Mouse (Mus musculus) megakaryocyte, adult 5-6 weeks (primary cell): ENCODE measurements at regions not wholly inside any gene's neighbourhood (a gene's known extent, or its start where the extent isn't known, plus 50 kb on each side); places are given as distances from the start of the nearest gene placed in this dataset.

Source experiments
- ATAC-seq: 2 replicates; pipeline ENCODE4 v1.8.0; 2016; ENCODE audit warnings: mild to moderate bottlenecking, inconsistent platforms; ENCODE audit not compliant: poor library complexity, severe bottlenecking

GRCm38 (mm10) chr14:102491205-102491604 lies 491.2 kb downstream of the Kctd12 start:
- no peak for ATAC-seq

GRCm38 (mm10) chr14:102477162-102477561 lies 505.3 kb downstream of the Kctd12 start:
- no peak for ATAC-seq

DNA sequence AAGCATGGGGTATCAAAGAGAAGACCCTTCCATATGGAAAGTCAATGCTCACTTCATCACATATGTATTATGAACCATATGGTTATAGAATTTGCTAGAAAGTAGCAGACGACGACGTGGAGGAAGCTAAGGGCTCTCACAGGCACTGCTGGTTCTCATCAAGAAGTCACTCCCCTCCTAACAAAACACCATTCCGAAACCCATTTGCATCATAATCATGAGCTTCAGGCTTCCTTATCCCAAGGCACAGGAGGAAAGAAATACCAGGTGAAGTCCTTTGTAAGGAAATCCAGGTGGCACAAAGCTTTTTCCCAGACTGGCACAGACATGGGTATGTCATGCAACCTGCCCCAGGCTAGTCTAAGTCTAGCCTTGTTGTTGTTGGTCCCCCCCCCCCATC lies 513.1 kb downstream of the Kctd12 start:
- no peak for ATAC-seq

GRCm38 (mm10) chr14:102461001-102461400 lies 521.4 kb downstream of the Kctd12 start:
- ATAC-seq: no peak

- ATAC-seq: no peak
Measured at GRCm38 (mm10) chr14:102439738-102440137, 542.7 kb downstream of the Kctd12 start.

- peak; percentile 49 for ATAC-seq
Measured at GRCm38 (mm10) chr14:102403397-102404115, 578.9 kb downstream of the Kctd12 start.

DNA sequence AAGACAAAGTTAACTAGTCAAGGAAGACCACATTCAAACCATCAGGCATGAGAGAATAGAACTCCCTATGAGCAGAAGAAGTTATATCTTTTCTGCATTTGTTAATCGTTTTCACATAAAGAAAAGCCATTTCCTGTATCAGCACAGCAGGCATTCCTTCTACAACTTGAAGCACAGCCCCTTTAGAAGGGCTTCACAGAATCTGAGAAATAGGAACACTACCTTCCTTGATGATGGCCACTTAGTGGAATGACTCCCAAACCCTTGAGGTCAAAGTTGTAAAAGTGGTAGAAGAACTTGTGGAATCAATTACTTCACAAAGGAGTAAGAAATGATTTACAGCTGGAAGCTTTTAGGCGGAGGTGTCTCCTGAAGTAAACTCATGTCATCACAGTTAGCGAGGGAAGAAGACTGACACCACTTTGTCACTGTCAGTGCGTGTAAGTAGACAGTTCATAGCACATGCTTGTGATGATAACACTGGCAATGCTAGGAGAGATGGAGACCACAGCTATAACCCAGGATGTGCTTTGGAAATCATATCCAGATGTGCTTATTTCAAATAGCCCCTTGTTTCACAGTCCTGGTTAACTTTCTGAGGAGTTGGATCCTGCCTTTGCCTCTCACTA lies 580.3 kb downstream of the Kctd12 start:
- ATAC-seq: no peak

- 0 out of 2 replicates have a peak, but pooled peaks have one; percentile 30 for ATAC-seq
Measured at GRCm38 (mm10) chr14:102396036-102396734, 586.3 kb downstream of the Kctd12 start.

DNA sequence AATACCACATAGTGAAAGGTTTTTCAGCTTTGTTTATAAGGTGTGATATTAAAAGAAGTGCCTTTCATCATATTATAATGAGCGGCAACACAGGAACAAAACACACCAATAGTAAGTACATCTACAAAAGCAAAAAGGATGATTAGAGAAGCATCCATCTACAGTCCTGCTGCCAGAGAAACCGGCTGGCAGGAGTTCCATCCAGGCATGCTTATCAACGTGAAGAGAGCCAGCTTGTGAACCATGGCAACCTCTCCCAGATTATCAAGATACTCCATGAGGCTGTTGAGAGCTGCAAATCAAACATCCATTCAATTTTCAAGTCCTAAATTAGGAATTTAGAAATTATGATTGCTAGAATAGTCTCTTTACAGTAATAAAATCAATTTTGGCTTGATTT lies 590.1 kb downstream of the Kctd12 start:
- ATAC-seq: no peak

DNA sequence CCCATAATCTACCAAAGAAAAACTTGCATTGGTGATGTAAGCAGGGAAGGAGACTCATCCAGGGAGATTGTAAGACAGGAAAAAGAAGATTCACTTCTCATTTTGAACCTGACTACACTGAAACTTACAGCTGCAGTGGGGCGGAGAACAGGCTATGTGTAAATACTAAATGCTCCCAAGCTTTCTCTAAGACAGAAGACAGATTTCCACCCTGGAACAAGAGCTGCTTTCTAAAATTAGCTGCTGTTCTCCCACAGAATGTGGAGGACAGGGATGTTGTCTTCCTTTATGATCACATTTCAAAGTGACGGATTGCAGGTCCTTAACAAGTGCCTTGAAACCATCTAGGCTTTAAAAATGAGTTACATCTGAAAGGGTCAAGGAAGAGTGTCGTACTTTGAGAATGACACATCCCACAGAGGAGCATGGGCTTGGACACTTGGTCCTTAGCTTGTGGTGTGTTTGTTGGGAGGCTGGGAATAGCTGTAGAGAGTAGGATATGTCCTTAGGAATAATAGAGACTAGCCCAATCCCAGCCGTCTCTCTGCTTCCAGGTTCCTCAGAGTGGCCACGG lies 609.4 kb downstream of the Kctd12 start:
- no peak for ATAC-seq

DNA sequence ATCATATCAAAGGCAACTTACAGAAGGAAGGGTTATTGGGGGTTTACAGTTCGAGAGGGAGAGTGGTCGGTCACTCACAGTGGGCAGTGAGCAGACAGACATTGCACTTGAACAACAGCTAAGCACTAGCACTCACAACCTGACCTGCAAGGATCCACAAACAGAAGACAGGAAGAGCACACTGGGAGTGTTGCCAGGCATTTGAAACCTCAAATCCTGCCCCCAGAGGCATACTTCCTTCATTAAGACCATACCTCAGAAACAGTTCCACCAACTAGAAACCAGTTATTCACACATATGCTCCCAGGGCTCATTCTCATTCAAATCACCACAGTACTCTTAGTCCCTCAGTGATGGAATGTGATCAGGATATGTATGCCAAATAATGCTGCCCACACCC lies 620.8 kb downstream of the Kctd12 start:
- ATAC-seq: no peak

- no peak for ATAC-seq
Measured at GRCm38 (mm10) chr14:102329409-102329808, 599.7 kb downstream of the Lmo7 start.

DNA sequence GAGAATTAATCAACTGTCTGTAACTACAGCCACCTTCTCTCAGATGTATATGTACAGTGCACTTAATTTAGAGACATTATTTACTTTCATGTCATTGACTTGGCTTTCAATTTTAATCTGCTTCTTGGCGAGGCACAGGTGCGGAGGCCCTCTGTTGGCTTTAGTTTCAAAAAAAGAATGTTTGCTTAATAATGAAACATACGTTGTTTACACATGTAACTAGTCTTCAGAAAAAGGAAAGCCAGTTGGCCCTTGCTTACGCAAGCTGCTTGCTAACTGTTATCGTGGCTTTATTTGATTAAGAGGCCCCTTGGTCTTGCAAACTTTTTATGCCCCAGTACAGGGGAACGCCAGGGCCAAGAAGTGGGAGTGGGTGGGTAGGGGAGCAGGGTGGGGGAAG lies 576.6 kb downstream of the Lmo7 start:
- no peak for ATAC-seq

DNA sequence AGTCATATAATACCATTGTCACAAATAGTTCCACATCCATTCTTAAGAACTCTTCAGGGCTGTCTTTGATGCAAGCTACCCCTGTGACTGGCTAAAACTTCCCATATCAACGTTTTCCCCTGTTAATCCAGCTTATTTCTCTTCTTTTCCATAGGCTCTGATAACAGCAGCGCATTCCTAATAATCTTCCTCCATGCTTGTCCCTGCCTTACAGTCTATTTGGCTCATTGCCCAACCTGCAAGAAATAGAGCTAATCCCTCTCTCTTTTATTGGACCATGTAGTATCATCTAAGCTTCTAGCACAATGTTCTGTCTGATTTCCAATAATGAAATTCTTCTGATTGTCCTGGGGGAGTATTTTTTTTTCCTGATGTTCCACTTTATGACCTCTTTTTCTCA lies 573.1 kb downstream of the Lmo7 start:
- no peak for ATAC-seq

DNA sequence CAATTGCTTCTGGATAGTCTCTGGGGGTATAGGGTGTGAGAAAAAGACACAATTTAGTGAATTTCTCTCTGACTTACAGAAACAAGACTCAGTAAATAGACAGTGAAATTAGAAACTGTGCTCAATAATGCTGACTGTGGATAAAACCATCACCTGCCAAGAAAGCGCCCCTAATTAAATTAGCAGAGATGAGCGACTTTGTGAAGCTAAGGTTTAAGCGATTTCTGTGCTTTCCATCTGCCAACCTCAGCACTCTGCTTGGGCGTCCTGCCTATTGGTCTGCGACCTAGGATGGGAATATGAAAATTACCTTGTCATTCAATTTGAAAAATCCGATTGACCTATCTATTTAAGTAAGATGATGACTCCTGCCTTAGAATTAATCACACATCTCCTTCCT lies 570.5 kb downstream of the Lmo7 start:
- no peak for ATAC-seq

DNA sequence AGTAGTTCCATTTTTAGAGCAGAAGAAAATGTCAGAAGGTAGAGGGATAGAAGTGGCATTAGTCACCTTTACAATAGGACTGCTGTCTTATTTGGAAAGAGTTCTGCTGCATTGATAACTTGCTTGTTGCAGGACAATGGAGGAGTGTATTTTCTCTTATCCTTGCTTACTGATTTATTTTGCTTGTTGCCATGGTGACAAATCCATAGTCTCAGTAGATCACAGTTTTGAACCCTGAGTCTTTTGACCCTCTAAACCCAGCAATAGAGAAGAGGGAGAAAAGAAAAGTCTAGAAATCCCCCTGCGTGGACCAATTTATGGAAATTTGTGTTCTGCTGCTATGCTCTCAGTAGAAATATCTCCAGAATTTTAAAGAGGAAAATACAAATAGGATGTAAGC lies 561.6 kb downstream of the Lmo7 start:
- no peak for ATAC-seq

DNA sequence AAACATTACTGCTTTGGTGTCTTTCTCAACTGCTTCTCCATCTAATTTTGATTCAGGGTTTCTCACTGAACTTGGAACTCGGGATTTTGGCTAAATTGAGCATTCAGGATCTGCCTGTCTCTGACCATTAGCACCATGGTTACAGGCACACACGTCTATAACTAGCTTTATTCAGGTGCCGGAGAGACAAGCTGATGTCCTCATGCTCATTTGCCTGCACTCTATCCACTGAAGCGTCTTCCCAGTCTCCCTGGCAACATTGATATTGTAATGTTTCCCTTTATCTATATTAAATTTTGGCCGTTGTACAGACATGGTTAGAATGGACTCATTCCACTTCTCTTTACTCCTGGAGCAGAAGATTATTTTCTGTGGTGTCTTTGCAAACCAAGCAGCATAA lies 520.3 kb downstream of the Lmo7 start:
- ATAC-seq: no peak

- no peak for ATAC-seq
Measured at GRCm38 (mm10) chr14:102248581-102248980, 518.8 kb downstream of the Lmo7 start.

DNA sequence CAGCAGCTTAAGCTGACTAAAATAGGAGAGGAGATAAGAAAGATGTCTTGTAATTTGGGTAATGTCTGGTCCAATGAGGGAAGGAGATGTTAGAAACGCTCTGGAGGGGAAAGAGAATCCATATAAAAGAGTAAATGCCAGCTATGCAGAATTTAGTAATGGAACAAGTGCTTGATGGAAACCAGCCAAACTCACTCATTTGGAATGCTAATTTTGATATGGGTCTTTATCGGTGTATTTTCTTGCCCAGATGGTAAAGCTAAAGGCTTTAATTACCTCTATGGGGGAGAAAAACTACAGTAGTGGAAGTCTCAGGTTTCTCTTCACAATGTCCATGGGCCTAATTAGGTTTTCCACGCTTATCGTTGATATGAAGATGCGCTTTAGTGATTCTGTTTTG lies 518.3 kb downstream of the Lmo7 start:
- ATAC-seq: no peak

- ATAC-seq: no peak
Measured at GRCm38 (mm10) chr14:102243806-102244536, 514.2 kb downstream of the Lmo7 start.
